Mouse (Mus musculus) left cerebral cortex, postnatal 10 days (tissue): Measurements from ENCODE around the gene B3gat1. TPM values are rescaled to one million over a fixed set of nuclear protein-coding genes. Genes with fewer than 3 reads are reported as not detected.

Source experiments
- DNase-seq, 2 experiments: peaks; one replicate each; pipeline ENCODE4 v3.0.0; 2021 to 2022; ENCODE audit warnings: low spot score in 2 of 2, mixed read lengths in 1 of 2; ENCODE audit errors: extremely low spot score in 1 of 2
- intact Hi-C: fragments of 180-260 bp; cut with DNase I; formaldehyde crosslinking; loops from one replicate; pipeline ENCODE4 v1.15.1; 2025
- total RNA-seq, 2 experiments: library from RNA; stranded (reverse); gene quantifications; 2 replicates each; pipeline ENCODE4 v1.2.3; 2021

B3gat1 gene
- total RNA-seq, 2 experiments from 2014 or later = 280 to 297 TPM

GRCm38 (mm10) chr9:26762477-26762876 is 28.9 kb downstream of the B3gat1 start:
- intact Hi-C loops = loop anchor here (5.0 kb wide), 1 partner anchor 865 kb away; no protein-coding TSS in a partner anchor
- DNase-seq = no peak

GRCm38 (mm10) chr9:26768181-26768580 is 34.7 kb downstream of the B3gat1 start:
- intact Hi-C loops = no loop called here
- DNase-seq = no peak

GRCm38 (mm10) chr9:26775700-26776099 is 42.2 kb downstream of the B3gat1 start:
- intact Hi-C loops = loop anchor here (2.0 to 10.0 kb wide), 4 partner anchors 883 to 1461 kb away; no protein-coding TSS in a partner anchor
- DNase-seq = no peak

- intact Hi-C loops = loop anchor here (2.0 to 10.0 kb wide), 4 partner anchors 884 to 1462 kb away; no protein-coding TSS in a partner anchor
These were observed 42.8 kb downstream of the B3gat1 start for GRCm38 (mm10) chr9:26776122-26776902.

GRCm38 (mm10) chr9:26778421-26778820 is 44.9 kb downstream of the B3gat1 start:
- intact Hi-C loops = loop anchor here (5.0 to 10.0 kb wide), 3 partner anchors 886 to 1464 kb away; no protein-coding TSS in a partner anchor
- DNase-seq = no peak

More at GRCm38 (mm10) chr9:26776122-26776902, 42.8 kb downstream of the B3gat1 start:
- DNase-seq = peak in 1 of 2 experiments; percentile 77

GRCm38 (mm10) chr9:26783414-26783975 is 50.0 kb downstream of the B3gat1 start:
- DNase-seq = no peak

GRCm38 (mm10) chr9:26792829-26793228 is 59.3 kb downstream of the B3gat1 start:
- intact Hi-C loops = no loop called here
- no peak for DNase-seq

More at GRCm38 (mm10) chr9:26783414-26783975, 50.0 kb downstream of the B3gat1 start:
- intact Hi-C loops = no loop called here

GRCm38 (mm10) chr9:26798205-26798604 is 64.7 kb downstream of the B3gat1 start:
- no peak for DNase-seq
- intact Hi-C loops = no loop called here

- DNase-seq = no peak
- intact Hi-C loops = no loop called here
These were observed 65.2 kb downstream of the B3gat1 start for GRCm38 (mm10) chr9:26798731-26799130.

- intact Hi-C loops = no loop called here
- DNase-seq = no peak
These were observed 66.8 kb downstream of the B3gat1 start for GRCm38 (mm10) chr9:26800357-26800756.

GRCm38 (mm10) chr9:26804321-26804720 is 70.8 kb downstream of the B3gat1 start:
- intact Hi-C loops = no loop called here
- DNase-seq = no peak

GRCm38 (mm10) chr9:26805935-26806666 is 72.6 kb downstream of the B3gat1 start, which contains the start of gene Glb1l2:
Gene Glb1l2 (minus strand): TSS chr9:26806468.
- DNase-seq = peak; percentile 86 to 94
- intact Hi-C loops = no loop called here

- intact Hi-C loops = no loop called here
- no peak for DNase-seq
These were observed 75.2 kb downstream of the B3gat1 start for GRCm38 (mm10) chr9:26808735-26809134.

Other genes with a start within 250 kb of the B3gat1 start
- under 1 TPM; 0.21 to 0.97 TPM for gene Glb1l2, start 72.7 kb downstream of the B3gat1 start, total RNA-seq
- not detected for gene Glb1l3, start 127.2 kb downstream of the B3gat1 start, total RNA-seq
- gene Gm1110, start 189.4 kb downstream of the B3gat1 start, total RNA-seq = not detected